Mouse (Mus musculus) MEL (cell line): ENCODE measurements around the gene Rsbn1l. TPM values are rescaled to one million over a fixed set of nuclear protein-coding genes. Genes with fewer than 3 reads are reported as not detected.

Experiments used
- DNase-seq: peaks from one replicate; pipeline ENCODE4 v3.0.0; 2011; ENCODE audit warnings: low read depth, low spot score
- H3K27ac ChIP-seq: 2 replicates; pipeline ENCODE4 v1.5.1; 2012; ENCODE audit warnings: low read depth, mild to moderate bottlenecking, control low read depth, low read length, moderate library complexity; ENCODE audit not compliant: control insufficient read depth
- H3K27me3 ChIP-seq, 2 experiments: fragments of 150-350 bp in 1 of 2; sonication (generic) in 1 of 2; 2 replicates each; pipeline ENCODE4 v1.6.1; 2012; ENCODE audit warnings: low read length in 2 of 2, mild to moderate bottlenecking in 2 of 2, improper control_type of control experiment in 1 of 2, moderate library complexity in 1 of 2; ENCODE audit not compliant: insufficient read depth in 2 of 2, control insufficient read depth in 1 of 2
- H3K36me3 ChIP-seq, 2 experiments: 2 replicates each; pipeline ENCODE4 v1.6.1; 2012 to 2014; ENCODE audit warnings: low read length in 2 of 2, improper control_type of control experiment in 1 of 2, inconsistent platforms in 1 of 2, mild to moderate bottlenecking in 1 of 2; ENCODE audit not compliant: insufficient read depth in 2 of 2, control insufficient read depth in 1 of 2
- H3K4me1 ChIP-seq, 2 experiments: fragments of 150-350 bp in 1 of 2; sonication (generic) in 1 of 2; 2 replicates each; pipeline ENCODE4 v1.6.1; 2012; ENCODE audit warnings: low read length in 2 of 2, improper control_type of control experiment in 1 of 2, mild to moderate bottlenecking in 1 of 2; ENCODE audit not compliant: insufficient read depth in 2 of 2, control insufficient read depth in 1 of 2
- H3K4me3 ChIP-seq, 2 experiments: fragments of 150-350 bp in 1 of 2; sonication (generic) in 1 of 2; 2 replicates each; pipeline ENCODE4 v1.5.1; 2012; ENCODE audit warnings: low read depth in 2 of 2, low read length in 2 of 2, mild to moderate bottlenecking in 2 of 2, moderate library complexity in 2 of 2, control low read depth in 1 of 2, improper control_type of control experiment in 1 of 2; ENCODE audit not compliant: control insufficient read depth in 1 of 2, insufficient read depth in 1 of 2
- H3K79me2 ChIP-seq: 2 replicates; pipeline ENCODE4 v1.6.1; 2012; ENCODE audit warnings: mild to moderate bottlenecking, low read length, moderate library complexity; ENCODE audit not compliant: control insufficient read depth, poor library complexity, insufficient read depth
- H3K9ac ChIP-seq: 2 replicates; pipeline ENCODE4 v1.6.1; 2012; ENCODE audit warnings: low read depth, mild to moderate bottlenecking, control low read depth, low read length, moderate library complexity; ENCODE audit not compliant: control insufficient read depth, poor library complexity, severe bottlenecking
- H3K9me3 ChIP-seq: fragments of 150-350 bp; sonication (generic); replicated peaks from 2 replicates; pipeline ENCODE4 v1.6.1; 2012; ENCODE audit warnings: mild to moderate bottlenecking, low read length, improper control_type of control experiment, moderate library complexity; ENCODE audit not compliant: insufficient read depth
- BHLHE40 ChIP-seq: IDR thresholded peaks from 2 replicates; pipeline ENCODE4 v1.6.1; 2012; ENCODE audit warnings: low read depth, mild to moderate bottlenecking, inconsistent platforms, low read length, improper control_type of control experiment, borderline replicate concordance
- CHD1 ChIP-seq: IDR thresholded peaks from 2 replicates; pipeline ENCODE4 v1.6.1; 2012; ENCODE audit warnings: low read depth, mild to moderate bottlenecking, inconsistent platforms, low read length, improper control_type of control experiment
- CHD2 ChIP-seq: IDR thresholded peaks from 2 replicates; pipeline ENCODE4 v1.6.1; 2011; ENCODE audit warnings: low read length, improper control_type of control experiment
- CTCF ChIP-seq, 3 experiments: IDR thresholded peaks in 2 of 3; conservative IDR thresholded peaks in 1 of 3; 2 replicates each; pipeline ENCODE4 v1.5.1; 2011 to 2012; ENCODE audit warnings: low read length in 3 of 3, low read depth in 2 of 3, mild to moderate bottlenecking in 2 of 3, improper control_type of control experiment in 1 of 3, inconsistent platforms in 1 of 3, mixed read lengths in 1 of 3, moderate library complexity in 1 of 3; ENCODE audit not compliant: control insufficient read depth in 1 of 3, insufficient read depth in 1 of 3, poor library complexity in 1 of 3, severe bottlenecking in 1 of 3
- ELF1 ChIP-seq: IDR thresholded peaks from 2 replicates; pipeline ENCODE4 v1.6.1; 2014; ENCODE audit warnings: low read depth, mild to moderate bottlenecking, inconsistent platforms, low read length, improper control_type of control experiment, moderate library complexity
- EP300 ChIP-seq, 2 experiments: IDR thresholded peaks; 2 replicates each; pipeline ENCODE4 v1.6.1; 2011; ENCODE audit warnings: improper control_type of control experiment in 2 of 2, low read length in 2 of 2, low read depth in 1 of 2, mild to moderate bottlenecking in 1 of 2
- ETS1 ChIP-seq: IDR thresholded peaks from 2 replicates; pipeline ENCODE4 v1.6.1; 2012; ENCODE audit warnings: low read depth, mild to moderate bottlenecking, inconsistent platforms, low read length, improper control_type of control experiment, moderate library complexity
- GABPA ChIP-seq: IDR thresholded peaks from 2 replicates; pipeline ENCODE4 v1.6.1; 2012; ENCODE audit warnings: low read depth, mild to moderate bottlenecking, inconsistent platforms, low read length, improper control_type of control experiment, moderate library complexity
- GATA1 ChIP-seq: IDR thresholded peaks from 2 replicates; pipeline ENCODE4 v1.6.1; 2011; ENCODE audit warnings: low read depth, low read length, improper control_type of control experiment
- JUND ChIP-seq: IDR thresholded peaks from 2 replicates; pipeline ENCODE4 v1.6.1; 2011; ENCODE audit warnings: low read depth, mild to moderate bottlenecking, improper control_type of control experiment, low read length
- KAT2A ChIP-seq: conservative IDR thresholded peaks from 2 replicates; pipeline ENCODE4 v1.6.1; 2012; ENCODE audit warnings: low read depth, low read length, improper control_type of control experiment, inconsistent platforms
- MAFK ChIP-seq: IDR thresholded peaks from 2 replicates; pipeline ENCODE4 v1.6.1; 2011; ENCODE audit warnings: low read depth, mild to moderate bottlenecking, low read length, improper control_type of control experiment, borderline replicate concordance
- MAZ ChIP-seq: IDR thresholded peaks from 2 replicates; pipeline ENCODE4 v1.6.1; 2012; ENCODE audit warnings: low read depth, mild to moderate bottlenecking, inconsistent platforms, low read length, improper control_type of control experiment
- MEF2A ChIP-seq: IDR thresholded peaks from 2 replicates; pipeline ENCODE4 v1.6.1; 2014; ENCODE audit warnings: low read depth, mild to moderate bottlenecking, inconsistent platforms, low read length, improper control_type of control experiment; ENCODE audit not compliant: poor library complexity, insufficient replicate concordance, severe bottlenecking; ENCODE audit errors: extremely low read depth
- MXI1 ChIP-seq: IDR thresholded peaks from 2 replicates; pipeline ENCODE4 v1.6.1; 2011; ENCODE audit warnings: mild to moderate bottlenecking, low read depth, low read length, improper control_type of control experiment
- MYB ChIP-seq: IDR thresholded peaks from 2 replicates; pipeline ENCODE4 v1.6.1; 2011; ENCODE audit warnings: mild to moderate bottlenecking, low read depth, low read length, improper control_type of control experiment
- POLR2A ChIP-seq, 2 experiments: IDR thresholded peaks; 2 replicates each; pipeline ENCODE4 v1.6.1; 2011 to 2012; ENCODE audit warnings: low read length in 2 of 2, mild to moderate bottlenecking in 2 of 2, control low read depth in 1 of 2, improper control_type of control experiment in 1 of 2, low read depth in 1 of 2, moderate library complexity in 1 of 2; ENCODE audit not compliant: control insufficient read depth in 1 of 2, insufficient read depth in 1 of 2, poor library complexity in 1 of 2
- POLR2AphosphoS2 ChIP-seq: IDR thresholded peaks from 2 replicates; pipeline ENCODE4 v1.6.1; 2011; ENCODE audit warnings: low read length, improper control_type of control experiment
- POLR2AphosphoS5 ChIP-seq: IDR thresholded peaks from 2 replicates; pipeline ENCODE4 v1.6.1; 2012; ENCODE audit warnings: low read depth, borderline replicate concordance, mild to moderate bottlenecking, inconsistent platforms, low read length, moderate library complexity, mixed read lengths
- RAD21 ChIP-seq: IDR thresholded peaks from 2 replicates; pipeline ENCODE4 v1.6.1; 2011; ENCODE audit warnings: mild to moderate bottlenecking, low read depth, low read length, improper control_type of control experiment
- TBP ChIP-seq: IDR thresholded peaks from 2 replicates; pipeline ENCODE4 v1.8.0; 2011; ENCODE audit warnings: low read depth, low read length, improper control_type of control experiment
- USF2 ChIP-seq, 2 experiments: IDR thresholded peaks; 2 replicates each; pipeline ENCODE4 v1.6.1; 2011 to 2012; ENCODE audit warnings: improper control_type of control experiment in 2 of 2, low read length in 2 of 2, borderline replicate concordance in 1 of 2, inconsistent platforms in 1 of 2, low read depth in 1 of 2, mild to moderate bottlenecking in 1 of 2; ENCODE audit not compliant: insufficient read depth in 1 of 2
- ZC3H11A ChIP-seq: IDR thresholded peaks from 2 replicates; pipeline ENCODE4 v1.6.1; 2012; ENCODE audit warnings: low read depth, mild to moderate bottlenecking, inconsistent platforms, low read length, improper control_type of control experiment
- ZKSCAN1 ChIP-seq: IDR thresholded peaks from 2 replicates; pipeline ENCODE4 v1.6.1; 2012; ENCODE audit warnings: low read depth, mild to moderate bottlenecking, inconsistent platforms, low read length, improper control_type of control experiment, moderate library complexity
- ZMIZ1 ChIP-seq: IDR thresholded peaks from 2 replicates; pipeline ENCODE4 v1.6.1; 2012; ENCODE audit warnings: low read depth, mild to moderate bottlenecking, inconsistent platforms, low read length, improper control_type of control experiment, moderate library complexity
- ZNF384 ChIP-seq: IDR thresholded peaks from 2 replicates; pipeline ENCODE4 v1.6.1; 2012; ENCODE audit warnings: low read depth, mild to moderate bottlenecking, inconsistent platforms, low read length, improper control_type of control experiment
- polyA plus RNA-seq, 2 experiments: library from polyadenylated mRNA; stranded (reverse) in 1 of 2; unstranded in 1 of 2; fragments of >175 nt in 1 of 2; fragments of >200 nt in 1 of 2; gene quantifications; 2 replicates each; pipeline versions ENCODE4 v1.2.1 to v1.2.4; 2012; ENCODE audit warnings: low replicate concordance in 2 of 2, low read depth in 1 of 2; ENCODE audit not compliant: insufficient read length in 2 of 2, insufficient read depth in 1 of 2, missing spikeins in 1 of 2
- total RNA-seq: library from RNA; depleted of rRNA; stranded (reverse); fragments of 300-350 nt; gene quantifications from 2 replicates; pipeline ENCODE4 v1.2.3, GENCODE M21; 2012

The Rsbn1l gene
- total and polyA plus RNA-seq, 3 experiments, result 5.0 to 78.2 (median 17.4) TPM

- H3K36me3 ChIP-seq, result peaks cover 9 to 29% of the 10 kb centered on the region in 2 experiments
- TF ChIP-seq MAFK (no peak), BHLHE40 (no peak), ZC3H11A (no peak), EP300 (IDR thresholded peaks at IDR 0.05; ENCODE audit: low read depth in 1 of 2, low read length in 2 of 2) (no peak), ZMIZ1 (no peak), ZNF384 (no peak), MYB (no peak), GATA1 (no peak), RAD21 (no peak), CHD2 (no peak), MXI1 (no peak), POLR2AphosphoS2 (no peak)
- no peak for DNase-seq
These were observed 31.6 kb downstream of the Rsbn1l start for GRCm38 (mm10) chr5:20924608-20925007.

DNA sequence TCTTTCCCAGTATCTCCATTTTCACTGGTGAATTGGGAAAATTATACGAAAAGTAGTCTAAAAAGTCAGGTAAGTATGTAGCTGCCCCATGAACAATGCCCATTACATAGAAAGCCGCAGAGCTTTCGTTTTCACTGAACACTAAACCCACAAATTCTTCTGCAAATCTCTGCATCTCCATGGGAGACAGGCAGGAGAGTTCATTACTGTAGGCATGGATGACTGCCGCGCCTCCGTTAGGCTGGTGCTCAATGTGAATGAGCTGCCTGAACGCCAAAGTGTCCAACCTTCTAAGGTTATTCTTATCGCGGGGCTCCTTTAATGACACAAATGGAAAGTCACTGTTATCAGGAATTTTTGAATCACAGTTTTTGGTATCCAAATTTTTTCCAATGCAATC lies 36.6 kb downstream of the Rsbn1l start:
- Histone ChIP-seq H3K27ac (no peak overlapping the region), H3K79me2 (peaks cover 10% of the 10 kb centered on the region; the same call in 1 of the 2 replicates), H3K9me3 (no peaks in the 10 kb centered on the region), H3K36me3 (peaks cover 0 to 32% of the 10 kb centered on the region in 2 experiments; a peak in 2 of 4 replicates), H3K9ac (no peak overlapping the region), H3K4me1 (no peaks in the 10 kb centered on the region), H3K27me3 (no peaks in the 10 kb centered on the region), H3K4me3 (no peak overlapping the region)
- no peak for DNase-seq
- TF ChIP-seq CTCF (IDR thresholded peaks at IDR 0.05 in 2 of 3, conservative IDR thresholded peaks at IDR 0.05 in 1 of 3; ENCODE audit: control insufficient read depth in 1 of 3, insufficient read depth in 1 of 3, low read depth in 2 of 3, low read length in 3 of 3, poor library complexity in 1 of 3, severe bottlenecking in 1 of 3) (no peak), MAZ (no peak), ZMIZ1 (no peak), USF2 (IDR thresholded peaks at IDR 0.05; ENCODE audit: borderline replicate concordance in 1 of 2, insufficient read depth in 1 of 2, low read depth in 1 of 2, low read length in 2 of 2) (no peak), JUND (no peak), TBP (no peak), ETS1 (no peak), ELF1 (no peak), MEF2A (no peak), ZKSCAN1 (no peak), GABPA (no peak), ZC3H11A (no peak), BHLHE40 (no peak), MYB (no peak), POLR2AphosphoS2 (no peak), KAT2A (no peak), CHD1 (no peak), POLR2A (IDR thresholded peaks at IDR 0.05; ENCODE audit: control insufficient read depth in 1 of 2, insufficient read depth in 1 of 2, low read depth in 1 of 2, low read length in 2 of 2, poor library complexity in 1 of 2) (no peak), POLR2AphosphoS5 (no peak)

More at GRCm38 (mm10) chr5:20924608-20925007, 31.6 kb downstream of the Rsbn1l start:
- H3K9ac ChIP-seq, result no peak overlapping the region
- no peak overlapping the region for H3K27ac ChIP-seq
- no peaks in the 10 kb centered on the region for H3K9me3 ChIP-seq
- no peaks in the 10 kb centered on the region for H3K27me3 ChIP-seq
- peaks cover under 1 to 10% of the 10 kb centered on the region in 2 experiments for H3K4me1 ChIP-seq
- H3K4me3 ChIP-seq, result no peak overlapping the region
- H3K79me2 ChIP-seq, result peaks cover 19% of the 10 kb centered on the region
